Comparison of ENCODE assay signal across 12 mouse cellular contexts in the genomic region with DNA sequence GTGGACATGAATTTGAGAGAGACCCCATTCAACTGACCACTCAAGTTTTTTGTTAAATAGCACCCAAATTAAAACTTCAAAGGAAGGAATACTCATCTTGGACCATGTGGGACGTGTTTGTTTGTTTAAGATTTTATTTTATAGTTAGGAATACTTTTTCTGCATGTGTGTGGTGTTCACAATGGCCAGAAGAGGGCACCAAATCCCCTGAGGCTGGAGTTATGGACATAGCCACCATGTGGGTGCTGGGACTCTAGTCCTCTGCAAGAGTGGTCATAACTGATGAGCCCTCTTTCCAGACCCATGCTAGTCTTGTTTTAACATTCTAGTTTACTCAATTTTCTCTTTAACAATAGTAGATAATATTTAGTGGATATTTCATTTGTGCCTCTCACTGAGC. TPM values are rescaled to one million over a fixed set of nuclear protein-coding genes. Genes with fewer than 3 reads are reported as not detected.
DNase-seq lines count a peak whose midpoint lies in the region; ATAC-seq and TF ChIP-seq lines count a peak whose summit lies in the region.
"Had no signal": no experiment of that assay in that cellular context is flagged by ENCODE, and none has a peak within 500 bp of the region (broad histone marks: within the 10 kb centered on the region; RNA-seq: fewer than 3 reads in every experiment).

No protein-coding gene starts in this region.

- no peak overlapping the region for H3K27ac ChIP-seq in midbrain, embryonic 13.5 days
- H3K27ac ChIP-seq: hindbrain, embryonic 12.5 days; neural tube, embryonic 12.5 days had no signal

- H3K4me2 ChIP-seq in midbrain, embryonic 13.5 days (replicated peaks): no peak overlapping the region
- H3K4me2 ChIP-seq: hindbrain, embryonic 12.5 days; neural tube, embryonic 12.5 days had no signal

- no peak for ATAC-seq in Patski
- peak; percentile 58 for ATAC-seq in megakaryocyte progenitor cell, adult 5-6 weeks (replicated peaks; ENCODE audit: poor library complexity)
- ATAC-seq in midbrain, embryonic 13.5 days: no peak

- H3K36me3 ChIP-seq in midbrain, embryonic 13.5 days: no peaks in the 10 kb centered on the region
- H3K36me3 ChIP-seq: hindbrain, embryonic 12.5 days; neural tube, embryonic 12.5 days had no signal

- peak; percentile 26; the same call in 1 of the 2 replicates for TF ChIP-seq CTCF in lung, adult 2 months (IDR thresholded peaks at IDR 0.05; ENCODE audit: insufficient read depth, low read length)
- TF ChIP-seq CTCF in Patski (IDR thresholded peaks at IDR 0.05): peak; percentile 67

- H3K4me3 ChIP-seq in lung, adult 2 months (replicated peaks; ENCODE audit: extremely low read depth, low read depth, low read length): no peak overlapping the region
- no peak overlapping the region for H3K4me3 ChIP-seq in midbrain, embryonic 13.5 days (replicated peaks)
- H3K4me3 ChIP-seq: hindbrain, embryonic 12.5 days; neural tube, embryonic 12.5 days had no signal

- WGBS in lung, adult 2 months: 49% methylated on average over 1 of the region's 1 CpGs
- WGBS in midbrain, embryonic 13.5 days: 63% methylated on average over 1 of the region's 1 CpGs

- no peak for TF ChIP-seq POLR2A in lung, adult 2 months (IDR thresholded peaks at IDR 0.05; ENCODE audit: borderline replicate concordance, extremely low read depth, low read depth, low read length)

- H3K27me3 ChIP-seq in Patski: no peaks in the 10 kb centered on the region
- no peaks in the 10 kb centered on the region for H3K27me3 ChIP-seq in midbrain, embryonic 13.5 days
- H3K27me3 ChIP-seq: hindbrain, embryonic 12.5 days; neural tube, embryonic 12.5 days had no signal

- H3K4me1 ChIP-seq in lung, adult 2 months (ENCODE audit: control insufficient read depth, insufficient read depth, low read length): no peaks in the 10 kb centered on the region
- H3K4me1 ChIP-seq in midbrain, embryonic 13.5 days (replicated peaks): peaks cover 2% of the 10 kb centered on the region
- H3K4me1 ChIP-seq: hindbrain, embryonic 12.5 days; neural tube, embryonic 12.5 days had no signal

- no peak overlapping the region for H3K9ac ChIP-seq in midbrain, embryonic 13.5 days (replicated peaks)
- H3K9ac ChIP-seq: hindbrain, embryonic 12.5 days; neural tube, embryonic 12.5 days had no signal

- in situ Hi-C loops in Patski (cut with MboI; ENCODE audit: low pct_unique_long_range_greater_than_20kb): no loop called here

- POLR2A ChIA-PET in Patski (lab: Charles Lee): no interaction called here

- no peaks in the 10 kb centered on the region for H3K9me3 ChIP-seq in midbrain, embryonic 13.5 days
- H3K9me3 ChIP-seq: hindbrain, embryonic 12.5 days; neural tube, embryonic 12.5 days had no signal

- peak; percentile 24 to 29 for DNase-seq in cerebellum, postnatal 10 days
- no peak for DNase-seq in cerebellum, adult 11 months
- DNase-seq in lung, adult 2 months: no peak
- DNase-seq in lung, postnatal 4 days: no peak
- DNase-seq in Patski (ENCODE audit: low read depth, low spot score): no peak
- no peak for DNase-seq in cerebellum, postnatal 36 days
- DNase-seq: cerebellum, adult 9-10 months; layer of hippocampus, adult 9-11 months had no signal

- CTCF ChIA-PET in Patski (lab: Charles Lee): interaction anchor here (1.0 kb wide), 1 partner anchor 62 kb away, joined by 3 read pairs; no protein-coding TSS in a partner anchor

RNA-seq across cellular contexts. Expression of gene Nxpe4, which starts 14.9 kb away (rescaled TPM):
- polyA plus RNA-seq in lung, adult 2 months (2012; rRNA removed): 3.2 and 5.1 TPM in 2 replicates
- 3.5 TPM for polyA plus RNA-seq in Patski (2021)
- total RNA-seq in megakaryocyte progenitor cell, adult 5-6 weeks (2015): 2.8 and 4.5 TPM in 2 replicates
- total RNA-seq in megakaryocyte progenitor cell, adult 5-6 weeks (2017): 1.5 and 1.7 TPM in 2 replicates
- polyA plus RNA-seq in midbrain, embryonic 13.5 days (2015; fragmentation: Nextera tagmentation; extraction: Ambion mirVana): 6.4 and 7.0 TPM in 2 replicates

Comparison
In these comparisons a context has a peak if more than half of its experiments do, and no peak if none do; other contexts are left out.
1. DNase-seq: peak in cerebellum, postnatal 10 days (2 of 2); none in cerebellum, adult 11 months (single experiment), lung, adult 2 months (single experiment), lung, postnatal 4 days (0 of 2), Patski (single experiment) and cerebellum, postnatal 36 days (0 of 2).